ENCODE assay signal across 9 mouse cellular contexts in the genomic region with DNA sequence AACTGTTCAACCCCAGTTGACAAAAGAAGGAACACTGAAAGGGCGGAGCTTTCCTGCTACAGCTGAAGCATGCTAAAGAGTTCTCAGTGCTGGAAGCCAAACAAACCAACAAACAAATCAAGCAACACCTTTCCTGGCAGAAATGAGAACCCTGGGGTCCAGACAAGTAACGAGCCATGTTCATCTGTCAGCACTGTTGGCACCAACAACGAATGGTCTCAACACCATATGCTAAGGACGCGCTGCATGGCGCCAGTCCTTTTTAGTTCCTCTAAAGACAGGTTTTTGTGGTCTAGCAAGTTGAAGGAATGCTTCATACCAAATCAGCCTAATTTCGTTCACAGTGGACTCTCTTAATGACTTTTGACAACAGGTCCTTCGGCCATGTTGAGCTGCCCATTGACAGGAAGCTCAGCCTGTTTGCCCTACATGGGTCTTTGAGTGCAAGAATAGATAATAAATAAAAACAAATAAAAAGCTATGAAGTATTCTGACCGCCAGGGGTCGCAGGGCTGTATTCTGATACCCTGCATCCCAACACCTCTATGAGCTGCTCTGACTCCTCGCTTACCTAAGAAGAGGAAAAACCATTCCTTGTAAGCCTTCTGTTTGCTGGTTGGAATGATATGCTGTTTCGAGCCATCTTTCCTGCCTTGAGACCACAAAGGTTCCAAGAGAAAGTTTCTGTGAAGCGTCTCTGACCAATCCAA. TPM values are rescaled to one million over a fixed set of nuclear protein-coding genes. Genes with fewer than 3 reads are reported as not detected.
DNase-seq lines count a peak whose midpoint lies in the region; ATAC-seq and TF ChIP-seq lines count a peak whose summit lies in the region.
"Had no signal": no experiment of that assay in that cellular context is flagged by ENCODE, and none has a peak within 500 bp of the region (broad histone marks: within the 10 kb centered on the region; RNA-seq: fewer than 3 reads in every experiment).

No protein-coding gene starts in this region.

- DNase-seq in gastrocnemius, adult 2 months, result peak; percentile 34
- DNase-seq in gastrocnemius, postnatal 36 days, result no peak
- peak; percentile 29 for DNase-seq in urinary bladder, postnatal 25 days (ENCODE audit: low spot score)
- no peak for DNase-seq in urinary bladder, postnatal 4 days (ENCODE audit: low spot score in 2 of 2)
- peak; percentile 55 for DNase-seq in hindbrain, embryonic 14.5 days (ENCODE audit: low spot score)
- DNase-seq in ovary, postnatal 36 days (ENCODE audit: low spot score), result peak; percentile 24

- no peaks in the 10 kb centered on the region for H3K27me3 ChIP-seq in hindbrain, embryonic 14.5 days (ENCODE audit: control insufficient read depth, insufficient read depth, low read length)
- no peaks in the 10 kb centered on the region for H3K27me3 ChIP-seq in liver, embryonic 12.5 days (replicated peaks)
- H3K27me3 ChIP-seq: hindbrain, embryonic 15.5 days had no signal

- H3K9me3 ChIP-seq in hindbrain, embryonic 14.5 days (ENCODE audit: control insufficient read depth, low read length), result no peaks in the 10 kb centered on the region
- H3K9me3 ChIP-seq in liver, embryonic 12.5 days (replicated peaks), result no peaks in the 10 kb centered on the region
- H3K9me3 ChIP-seq: hindbrain, embryonic 15.5 days had no signal

- no peak for TF ChIP-seq POLR2A in cortical plate, adult 2 months (IDR thresholded peaks at IDR 0.05; ENCODE audit: extremely low read depth, insufficient read depth, low read length)

- no peak overlapping the region for H3K9ac ChIP-seq in hindbrain, embryonic 14.5 days
- no peak overlapping the region for H3K9ac ChIP-seq in liver, embryonic 12.5 days
- H3K9ac ChIP-seq: hindbrain, embryonic 15.5 days had no signal

- H3K4me1 ChIP-seq in cortical plate, adult 2 months (ENCODE audit: control insufficient read depth, insufficient read depth, low read length), result no peaks in the 10 kb centered on the region
- H3K4me1 ChIP-seq in hindbrain, embryonic 14.5 days (replicated peaks; ENCODE audit: control insufficient read depth, insufficient read depth, low read length), result no peaks in the 10 kb centered on the region
- H3K4me1 ChIP-seq in liver, embryonic 12.5 days, result peaks cover 13% of the 10 kb centered on the region
- H3K4me1 ChIP-seq: hindbrain, embryonic 15.5 days had no signal

- ATAC-seq in hindbrain, embryonic 14.5 days (ENCODE audit: low FRiP score), result no peak
- 0 out of 2 replicates have a peak, but pooled peaks have one; percentile 30 for ATAC-seq in liver, embryonic 12.5 days

- TF ChIP-seq CTCF in gastrocnemius, adult 2 months (IDR thresholded peaks at IDR 0.05), result peak; percentile 76
- TF ChIP-seq CTCF in cortical plate, adult 2 months (IDR thresholded peaks at IDR 0.05; ENCODE audit: extremely low read depth, insufficient read depth, low read length), result peak; percentile 42; the same call in 1 of the 2 replicates

- intact Hi-C loops in gastrocnemius, adult 2 months (cut with DNase I), result loop anchor here (2.0 to 5.0 kb wide), 2 partner anchors 53 to 96 kb away; a partner anchor contains a TSS
- intact Hi-C loops in gastrocnemius, postnatal 36 days (cut with DNase I), result loop anchor here (5.0 kb wide), 2 partner anchors 51 to 96 kb away; a partner anchor contains a TSS

- no peak overlapping the region for H3K27ac ChIP-seq in gastrocnemius, adult 2 months
- H3K27ac ChIP-seq in cortical plate, adult 2 months (ENCODE audit: insufficient read depth, low read length), result no peak overlapping the region
- no peak overlapping the region for H3K27ac ChIP-seq in hindbrain, embryonic 14.5 days
- H3K27ac ChIP-seq in liver, embryonic 12.5 days, result no peak overlapping the region
- H3K27ac ChIP-seq: hindbrain, embryonic 15.5 days had no signal

- no peak overlapping the region for H3K4me2 ChIP-seq in hindbrain, embryonic 14.5 days (replicated peaks)
- no peak overlapping the region for H3K4me2 ChIP-seq in liver, embryonic 12.5 days
- H3K4me2 ChIP-seq: hindbrain, embryonic 15.5 days had no signal

- 73% methylated on average over 13 of the region's 13 CpGs for WGBS in hindbrain, embryonic 14.5 days
- WGBS in liver, embryonic 12.5 days (ENCODE audit: insufficient replicate concordance), result 52% methylated on average over 13 of the region's 13 CpGs

- H3K4me3 ChIP-seq in gastrocnemius, adult 2 months, result no peak overlapping the region
- H3K4me3 ChIP-seq in cortical plate, adult 2 months (ENCODE audit: insufficient read depth, low read length), result no peak overlapping the region
- no peak overlapping the region for H3K4me3 ChIP-seq in hindbrain, embryonic 14.5 days (replicated peaks; ENCODE audit: low read length)
- H3K4me3 ChIP-seq in liver, embryonic 12.5 days, result no peak overlapping the region
- H3K4me3 ChIP-seq: hindbrain, embryonic 15.5 days had no signal

- peaks cover 3% of the 10 kb centered on the region; the same call in 1 of the 2 replicates for H3K36me3 ChIP-seq in hindbrain, embryonic 14.5 days (replicated peaks; ENCODE audit: control insufficient read depth, insufficient read depth)
- peaks cover 19% of the 10 kb centered on the region for H3K36me3 ChIP-seq in liver, embryonic 12.5 days
- H3K36me3 ChIP-seq: hindbrain, embryonic 15.5 days had no signal

RNA-seq across cellular contexts. Expression of a gene that starts 53.2 kb away (rescaled TPM):
- 10 to 100 TPM; 10.7 to 26.0 TPM for total RNA-seq in gastrocnemius, adult 2 months (2021)
- 10 to 100 TPM; 11.3 to 20.5 TPM for total RNA-seq in gastrocnemius, postnatal 36 days (2021)
- 6.8 and 7.0 TPM in 2 replicates for polyA plus RNA-seq in cortical plate, adult 2 months (2012; rRNA removed)
- 14.4 and 15.7 TPM in 2 replicates for polyA plus RNA-seq in hindbrain, embryonic 14.5 days (2014; fragmentation: Nextera tagmentation; extraction: Ambion mirVana)
- 6.5 and 6.7 TPM in 2 replicates for polyA plus RNA-seq in liver, embryonic 12.5 days (2016; fragmentation: Nextera tagmentation; extraction: Ambion mirVana)

Comparison
In these comparisons a context has a peak if more than half of its experiments do, and no peak if none do; other contexts are left out.
1. DNase-seq: peak in gastrocnemius, adult 2 months (single experiment), urinary bladder, postnatal 25 days (single experiment), hindbrain, embryonic 14.5 days (single experiment) and ovary, postnatal 36 days (single experiment); none in gastrocnemius, postnatal 36 days (0 of 2) and urinary bladder, postnatal 4 days (0 of 2).